Mouse (Mus musculus): ENCODE measurements around the gene Igsf3. TPM values are rescaled to one million over a fixed set of nuclear protein-coding genes. Genes with fewer than 3 reads are reported as not detected.

Igsf3 gene
- polyA plus RNA-seq, 1 experiment from 2014 or later: 17.3 TPM

GRCm38 (mm10) chr3:101486054-101486765 lies 109.3 kb downstream of the Igsf3 start:
- no peak overlapping the region for H3K9ac ChIP-seq (ENCODE audit: low read depth, low read length)
- no peak overlapping the region for H3K4me2 ChIP-seq
- no peaks in the 10 kb centered on the region for H3K27me3 ChIP-seq (replicated peaks; ENCODE audit: control insufficient read depth, insufficient read depth, low read length)
- H3K36me3 ChIP-seq (ENCODE audit: control insufficient read depth, insufficient read depth, low read length): no peaks in the 10 kb centered on the region
- whole genome bisulfite sequencing: 55% methylated on average over 4 of the region's 4 CpGs
- DNase-seq (ENCODE audit: low spot score) (no peak), ATAC-seq (replicated peaks; ENCODE audit: low FRiP score) (no peak)
- H3K9me3 ChIP-seq (ENCODE audit: control insufficient read depth, low read length): no peaks in the 10 kb centered on the region
- no peaks in the 10 kb centered on the region for H3K4me1 ChIP-seq (replicated peaks; ENCODE audit: control insufficient read depth, insufficient read depth, low read length)
- H3K4me3 ChIP-seq (ENCODE audit: low read depth, low read length): no peak overlapping the region
- H3K27ac ChIP-seq (ENCODE audit: low read depth, low read length): no peak overlapping the region

- no peaks in the 10 kb centered on the region for H3K36me3 ChIP-seq (ENCODE audit: control insufficient read depth, insufficient read depth, low read length)
- H3K4me2 ChIP-seq: no peak overlapping the region
- 82% methylated on average over 5 of the region's 5 CpGs for WGBS
- no peak overlapping the region for H3K9ac ChIP-seq (ENCODE audit: low read depth, low read length)
- no peaks in the 10 kb centered on the region for H3K9me3 ChIP-seq (ENCODE audit: control insufficient read depth, low read length)
- H3K27ac ChIP-seq (ENCODE audit: low read depth, low read length): no peak overlapping the region
- ATAC-seq (replicated peaks; ENCODE audit: low FRiP score): no peak
- no peaks in the 10 kb centered on the region for H3K4me1 ChIP-seq (replicated peaks; ENCODE audit: control insufficient read depth, insufficient read depth, low read length)
- no peak for DNase-seq (ENCODE audit: low spot score)
- no peak overlapping the region for H3K4me3 ChIP-seq (ENCODE audit: low read depth, low read length)
- no peaks in the 10 kb centered on the region for H3K27me3 ChIP-seq (replicated peaks; ENCODE audit: control insufficient read depth, insufficient read depth, low read length)
These were observed 110.6 kb downstream of the Igsf3 start for GRCm38 (mm10) chr3:101487436-101487835.

GRCm38 (mm10) chr3:101488204-101488603 lies 111.3 kb downstream of the Igsf3 start:
- no peaks in the 10 kb centered on the region for H3K4me1 ChIP-seq (replicated peaks; ENCODE audit: control insufficient read depth, insufficient read depth, low read length)
- DNase-seq (ENCODE audit: low spot score): no peak
- no peak overlapping the region for H3K4me3 ChIP-seq (ENCODE audit: low read depth, low read length)
- ATAC-seq (replicated peaks; ENCODE audit: low FRiP score): no peak
- H3K9ac ChIP-seq (ENCODE audit: low read depth, low read length): no peak overlapping the region
- no peaks in the 10 kb centered on the region for H3K9me3 ChIP-seq (ENCODE audit: control insufficient read depth, low read length)
- no peak overlapping the region for H3K27ac ChIP-seq (ENCODE audit: low read depth, low read length)
- H3K4me2 ChIP-seq: no peak overlapping the region
- H3K27me3 ChIP-seq (replicated peaks; ENCODE audit: control insufficient read depth, insufficient read depth, low read length): no peaks in the 10 kb centered on the region
- H3K36me3 ChIP-seq (ENCODE audit: control insufficient read depth, insufficient read depth, low read length): no peaks in the 10 kb centered on the region
- 69% methylated on average over 7 of the region's 7 CpGs for WGBS

GRCm38 (mm10) chr3:101490515-101490914 lies 113.6 kb downstream of the Igsf3 start:
- Histone ChIP-seq H3K36me3 (ENCODE audit: control insufficient read depth, insufficient read depth, low read length) (no peaks in the 10 kb centered on the region), H3K27me3 (replicated peaks; ENCODE audit: control insufficient read depth, insufficient read depth, low read length) (no peaks in the 10 kb centered on the region), H3K27ac (ENCODE audit: low read depth, low read length) (no peak overlapping the region), H3K9me3 (ENCODE audit: control insufficient read depth, low read length) (no peaks in the 10 kb centered on the region), H3K4me1 (replicated peaks; ENCODE audit: control insufficient read depth, insufficient read depth, low read length) (no peaks in the 10 kb centered on the region), H3K9ac (ENCODE audit: low read depth, low read length) (no peak overlapping the region), H3K4me2 (no peak overlapping the region), H3K4me3 (ENCODE audit: low read depth, low read length) (no peak overlapping the region)
- 81% methylated on average over 9 of the region's 9 CpGs for WGBS
- ATAC-seq (replicated peaks; ENCODE audit: low FRiP score) (no peak), DNase-seq (ENCODE audit: low spot score) (no peak)

GRCm38 (mm10) chr3:101492908-101493307 lies 116.0 kb downstream of the Igsf3 start:
- no peaks in the 10 kb centered on the region for H3K27me3 ChIP-seq (replicated peaks; ENCODE audit: control insufficient read depth, insufficient read depth, low read length)
- ATAC-seq (replicated peaks; ENCODE audit: low FRiP score) (no peak), DNase-seq (ENCODE audit: low spot score) (no peak)
- H3K4me1 ChIP-seq (replicated peaks; ENCODE audit: control insufficient read depth, insufficient read depth, low read length): no peaks in the 10 kb centered on the region
- no peaks in the 10 kb centered on the region for H3K9me3 ChIP-seq (ENCODE audit: control insufficient read depth, low read length)
- no peak overlapping the region for H3K27ac ChIP-seq (ENCODE audit: low read depth, low read length)
- no peak overlapping the region for H3K4me3 ChIP-seq (ENCODE audit: low read depth, low read length)
- WGBS: 59% methylated on average over 6 of the region's 6 CpGs
- H3K36me3 ChIP-seq (ENCODE audit: control insufficient read depth, insufficient read depth, low read length): no peaks in the 10 kb centered on the region
- no peak overlapping the region for H3K9ac ChIP-seq (ENCODE audit: low read depth, low read length)
- H3K4me2 ChIP-seq: no peak overlapping the region

- H3K4me2 ChIP-seq: no peak overlapping the region
- no peak overlapping the region for H3K9ac ChIP-seq (ENCODE audit: low read depth, low read length)
- DNase-seq (ENCODE audit: low spot score) (peak; percentile 78), ATAC-seq (replicated peaks; ENCODE audit: low FRiP score) (peak; percentile 51; the same call in 1 of the 2 replicates)
- no peak overlapping the region for H3K27ac ChIP-seq (ENCODE audit: low read depth, low read length)
- WGBS: 45% methylated on average over 10 of the region's 10 CpGs
- no peaks in the 10 kb centered on the region for H3K27me3 ChIP-seq (replicated peaks; ENCODE audit: control insufficient read depth, insufficient read depth, low read length)
- H3K4me3 ChIP-seq (ENCODE audit: low read depth, low read length): no peak overlapping the region
- H3K4me1 ChIP-seq (replicated peaks; ENCODE audit: control insufficient read depth, insufficient read depth, low read length): no peaks in the 10 kb centered on the region
- no peaks in the 10 kb centered on the region for H3K9me3 ChIP-seq (ENCODE audit: control insufficient read depth, low read length)
- no peaks in the 10 kb centered on the region for H3K36me3 ChIP-seq (ENCODE audit: control insufficient read depth, insufficient read depth, low read length)
These were observed 117.1 kb downstream of the Igsf3 start for GRCm38 (mm10) chr3:101493937-101494459.

GRCm38 (mm10) chr3:101497432-101498030 lies 120.6 kb downstream of the Igsf3 start:
- Histone ChIP-seq H3K27me3 (replicated peaks; ENCODE audit: control insufficient read depth, insufficient read depth, low read length) (no peaks in the 10 kb centered on the region), H3K9ac (ENCODE audit: low read depth, low read length) (no peak overlapping the region), H3K36me3 (ENCODE audit: control insufficient read depth, insufficient read depth, low read length) (no peaks in the 10 kb centered on the region), H3K9me3 (ENCODE audit: control insufficient read depth, low read length) (no peaks in the 10 kb centered on the region), H3K4me1 (replicated peaks; ENCODE audit: control insufficient read depth, insufficient read depth, low read length) (no peaks in the 10 kb centered on the region), H3K4me3 (ENCODE audit: low read depth, low read length) (no peak overlapping the region), H3K4me2 (no peak overlapping the region), H3K27ac (ENCODE audit: low read depth, low read length) (no peak overlapping the region)
- WGBS: 81% methylated on average over 10 of the region's 10 CpGs
- DNase-seq (ENCODE audit: low spot score) (no peak), ATAC-seq (replicated peaks; ENCODE audit: low FRiP score) (no peak)

GRCm38 (mm10) chr3:101499906-101500305 lies 123.0 kb downstream of the Igsf3 start:
- ATAC-seq (replicated peaks; ENCODE audit: low FRiP score) (no peak), DNase-seq (ENCODE audit: low spot score) (no peak)
- no peaks in the 10 kb centered on the region for H3K4me1 ChIP-seq (replicated peaks; ENCODE audit: control insufficient read depth, insufficient read depth, low read length)
- 72% methylated on average over 6 of the region's 6 CpGs for WGBS
- H3K36me3 ChIP-seq (ENCODE audit: control insufficient read depth, insufficient read depth, low read length): no peaks in the 10 kb centered on the region
- no peak overlapping the region for H3K27ac ChIP-seq (ENCODE audit: low read depth, low read length)
- no peaks in the 10 kb centered on the region for H3K27me3 ChIP-seq (replicated peaks; ENCODE audit: control insufficient read depth, insufficient read depth, low read length)
- no peak overlapping the region for H3K9ac ChIP-seq (ENCODE audit: low read depth, low read length)
- no peaks in the 10 kb centered on the region for H3K9me3 ChIP-seq (ENCODE audit: control insufficient read depth, low read length)
- H3K4me2 ChIP-seq: no peak overlapping the region
- H3K4me3 ChIP-seq (ENCODE audit: low read depth, low read length): no peak overlapping the region
